Mouse (Mus musculus) gastrocnemius, adult 2 months (tissue): ENCODE results near the gene Klhl18. TPM values are rescaled to one million over a fixed set of nuclear protein-coding genes. Genes with fewer than 3 reads are reported as not detected.
"Not testable (repeated sequence)": the region's sequence is repeated elsewhere in the genome, so short reads cannot be mapped to it uniquely, and the experiment has no call there.

ENCODE experiments used
- DNase-seq: peaks from one replicate; pipeline ENCODE4 v3.0.0; 2022
- H3K27ac ChIP-seq: fragments of 200-600 bp; 2 replicates; pipeline ENCODE4 v1.8.1; 2022; ENCODE audit warnings: mild to moderate bottlenecking
- H3K4me3 ChIP-seq: fragments of 200-600 bp; 2 replicates; pipeline ENCODE4 v1.8.1; 2022; ENCODE audit warnings: mild to moderate bottlenecking, moderate library complexity
- CTCF ChIP-seq: fragments of 200-600 bp; IDR thresholded peaks from 2 replicates; pipeline ENCODE4 v1.8.1; 2022; ENCODE audit warnings: antibody characterized with exemption, mild to moderate bottlenecking, moderate library complexity
- intact Hi-C: fragments of 180-260 bp; cut with DNase I; formaldehyde crosslinking; loops from one replicate; pipeline ENCODE4 v1.15.1; 2025
- total RNA-seq, 2 experiments: library from RNA; stranded (reverse); gene quantifications; 2 replicates each; pipeline ENCODE4 v1.2.3; 2021

The Klhl18 gene
- total RNA-seq, 2 experiments from 2014 or later: 7.2 to 8.6 TPM

- H3K27ac ChIP-seq: no peak overlapping the region
- H3K4me3 ChIP-seq: no peak overlapping the region
- DNase-seq: no peak
- TF ChIP-seq CTCF: no peak
- intact Hi-C loops: no loop called here
Observed at GRCm38 (mm10) chr9:110379361-110379760, 97.1 kb downstream of the Klhl18 start.

- H3K4me3 ChIP-seq, intact Hi-C loops, DNase-seq, H3K27ac ChIP-seq: not testable (repeated sequence)
Observed at GRCm38 (mm10) chr9:110377655-110378054, 98.8 kb downstream of the Klhl18 start.

Other genes starting within 250 kb of the Klhl18 start
- gene Cspg5, start 232.9 kb downstream of the Klhl18 start, total RNA-seq: under 1 TPM in 1 of 2 experiments, not detected in 1; 0.25 TPM
- 1 to 10 TPM; 2.6 to 3.3 TPM for gene Elp6, start 171.5 kb downstream of the Klhl18 start, total RNA-seq
- 10 to 100 TPM; 16.6 to 17.0 TPM for gene Scap, start 143.4 kb downstream of the Klhl18 start, total RNA-seq
- gene Ptpn23, start 68.5 kb downstream of the Klhl18 start, total RNA-seq: 10 to 100 TPM in 1 of 2 experiments, 1 to 10 TPM in 1; 8.5 to 10.0 TPM
- gene Ngp, start 56.9 kb downstream of the Klhl18 start, total RNA-seq: not detected
- under 1 TPM in 1 of 2 experiments, not detected in 1; 0.08 TPM for gene Kif9, start 264 bp upstream of the Klhl18 start, total RNA-seq
- 10 to 100 TPM; 32.9 to 35.4 TPM for gene Setd2, start 55.9 kb upstream of the Klhl18 start, total RNA-seq
- gene Nradd, start 147.8 kb upstream of the Klhl18 start, total RNA-seq: 1 to 10 TPM in 1 of 2 experiments, under 1 TPM in 1; 0.64 to 1.2 TPM
- 1 to 10 TPM; 4.7 to 5.0 TPM for gene Nbeal2, start 177.5 kb upstream of the Klhl18 start, total RNA-seq
- gene Ccdc12, start 179.8 kb upstream of the Klhl18 start, total RNA-seq: 10 to 100 TPM; 43.4 to 51.7 TPM